Mouse (Mus musculus): ENCODE measurements around the gene Cdca7. TPM values are rescaled to one million over a fixed set of nuclear protein-coding genes. Genes with fewer than 3 reads are reported as not detected.
A peak's percentile ranks its signal among the peaks of the same experiment; 100 is the strongest.

Cdca7 gene
- polyA plus RNA-seq, 1 experiment from 2014 or later: 11.8 TPM

DNA sequence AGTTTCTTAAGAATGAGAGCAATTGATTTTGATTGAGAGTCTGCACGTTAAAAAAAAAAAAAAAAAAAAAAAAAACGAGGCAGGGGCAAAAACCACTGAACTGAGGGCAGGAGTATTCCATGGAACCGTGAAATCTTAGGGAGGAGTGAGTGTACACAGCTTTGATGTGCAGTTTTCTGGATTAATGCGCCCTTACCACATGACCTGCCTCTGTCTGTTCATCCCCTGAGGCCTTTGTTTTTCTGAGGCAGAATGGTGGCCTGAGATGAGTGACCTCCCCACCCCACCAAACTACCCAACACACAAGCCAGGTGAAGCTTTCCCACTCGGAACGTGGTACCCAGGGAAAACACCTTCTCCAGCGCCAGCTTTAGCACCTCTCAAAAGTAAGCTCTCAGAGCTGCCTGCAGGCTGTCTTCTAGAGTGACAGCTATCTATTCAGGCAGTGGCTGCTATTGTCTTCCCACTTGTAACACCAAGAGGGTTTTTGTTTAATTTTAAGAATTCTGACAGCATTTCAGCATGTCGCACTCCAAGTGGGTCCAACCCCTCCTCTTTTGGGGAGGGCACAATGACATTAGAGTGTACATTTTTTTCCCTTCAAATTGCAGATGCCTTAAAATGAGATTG is 23.9 kb downstream of the Cdca7 start:
- Histone ChIP-seq H3K27me3 (replicated peaks; ENCODE audit: insufficient read depth, low read length) (no peaks in the 10 kb centered on the region), H3K4me1 (ENCODE audit: insufficient read depth, low read depth, low read length) (no peaks in the 10 kb centered on the region), H3K4me2 (replicated peaks; ENCODE audit: low read depth, low read length) (no peak overlapping the region), H3K9me3 (ENCODE audit: low read length) (no peaks in the 10 kb centered on the region), H3K4me3 (ENCODE audit: low read depth, low read length) (no peak overlapping the region), H3K9ac (replicated peaks; ENCODE audit: low read depth) (no peak overlapping the region), H3K27ac (ENCODE audit: low read length) (no peak overlapping the region), H3K36me3 (ENCODE audit: insufficient read depth, low read length) (no peaks in the 10 kb centered on the region)
- TF ChIP-seq EP300 (IDR thresholded peaks at IDR 0.05) (no peak), CTCF (IDR thresholded peaks at IDR 0.05) (no peak)
- ATAC-seq: no peak
- DNase-seq (ENCODE audit: low spot score): no peak
- WGBS: 44% methylated on average over 7 of the region's 8 CpGs

DNA sequence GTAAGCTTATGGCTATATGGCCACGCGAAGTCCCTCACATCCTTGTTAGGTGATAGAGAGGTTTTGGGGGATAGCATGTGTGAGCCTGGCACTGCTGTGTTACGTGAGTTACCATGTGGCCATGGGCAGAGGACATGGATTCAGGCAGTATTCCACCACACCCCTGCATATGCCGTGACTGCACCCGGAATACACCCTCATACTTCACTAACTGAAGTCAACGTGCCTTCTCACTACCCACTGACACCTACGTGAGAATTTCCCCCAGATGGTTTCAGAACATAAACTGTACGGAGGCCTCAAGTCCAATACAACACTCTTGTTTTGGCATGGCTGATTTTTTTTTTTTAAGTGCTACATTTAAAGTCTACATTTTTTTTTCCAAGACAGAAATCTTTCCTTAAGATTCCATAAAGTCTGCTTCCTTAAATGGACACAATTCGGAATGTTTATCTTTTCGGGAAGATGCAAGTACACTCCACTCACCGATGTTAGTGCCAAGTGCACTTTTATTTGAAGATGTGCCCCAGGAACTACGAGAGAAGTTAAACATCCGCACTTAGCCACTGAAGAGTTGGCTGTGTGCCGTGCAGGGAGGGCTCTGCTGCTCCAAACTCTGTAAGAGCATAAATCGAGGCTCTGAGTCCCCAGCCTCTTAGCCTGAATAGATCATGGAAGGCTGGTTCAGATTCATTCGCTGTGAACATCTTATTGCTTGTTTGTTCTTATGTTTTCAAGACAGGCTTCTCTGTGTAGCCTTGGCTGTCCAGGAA is 26.3 kb downstream of the Cdca7 start:
- 35% methylated on average over 16 of the region's 16 CpGs for WGBS
- no peak overlapping the region for H3K4me3 ChIP-seq (ENCODE audit: low read depth, low read length)
- H3K27ac ChIP-seq (ENCODE audit: low read length): no peak overlapping the region
- TF ChIP-seq CTCF (IDR thresholded peaks at IDR 0.05) (no peak), EP300 (IDR thresholded peaks at IDR 0.05) (no peak; the same call in 1 of the 2 replicates)
- H3K4me1 ChIP-seq (ENCODE audit: insufficient read depth, low read depth, low read length): no peaks in the 10 kb centered on the region
- peak; percentile 42 for DNase-seq (ENCODE audit: low spot score)
- H3K4me2 ChIP-seq (replicated peaks; ENCODE audit: low read depth, low read length): no peak overlapping the region
- H3K9me3 ChIP-seq (ENCODE audit: low read length): no peaks in the 10 kb centered on the region
- H3K9ac ChIP-seq (replicated peaks; ENCODE audit: low read depth): no peak overlapping the region
- no peaks in the 10 kb centered on the region for H3K27me3 ChIP-seq (replicated peaks; ENCODE audit: insufficient read depth, low read length)
- peak; percentile 61 for ATAC-seq
- H3K36me3 ChIP-seq (ENCODE audit: insufficient read depth, low read length): no peaks in the 10 kb centered on the region

DNA sequence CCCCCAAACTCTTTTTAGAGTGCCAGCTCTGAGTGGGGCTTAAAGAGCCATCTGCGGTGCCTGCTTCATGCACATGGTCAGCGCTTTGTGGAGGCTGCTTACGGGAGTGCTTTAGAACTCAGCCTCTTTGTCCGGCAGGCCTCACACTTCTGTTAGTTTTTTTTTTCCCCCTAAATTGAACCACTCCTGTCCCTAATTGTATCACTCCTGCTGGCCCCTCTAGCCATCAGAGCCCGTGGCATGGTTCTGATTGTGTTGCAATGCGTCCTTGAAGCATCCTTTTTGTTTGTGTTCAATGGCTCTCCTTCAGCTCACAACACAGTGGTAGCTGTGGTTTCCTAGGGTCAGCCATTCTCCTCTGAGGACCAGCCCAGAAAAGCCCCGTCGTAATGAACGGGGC is 27.7 kb downstream of the Cdca7 start:
- Histone ChIP-seq H3K9ac (replicated peaks; ENCODE audit: low read depth) (no peak overlapping the region), H3K4me3 (ENCODE audit: low read depth, low read length) (no peak overlapping the region), H3K9me3 (ENCODE audit: low read length) (no peaks in the 10 kb centered on the region), H3K4me1 (ENCODE audit: insufficient read depth, low read depth, low read length) (no peaks in the 10 kb centered on the region; the same call in 1 of the 2 replicates), H3K36me3 (ENCODE audit: insufficient read depth, low read length) (no peaks in the 10 kb centered on the region), H3K27ac (ENCODE audit: low read length) (no peak overlapping the region), H3K27me3 (replicated peaks; ENCODE audit: insufficient read depth, low read length) (no peaks in the 10 kb centered on the region), H3K4me2 (replicated peaks; ENCODE audit: low read depth, low read length) (no peak overlapping the region)
- WGBS: 67% methylated on average over 9 of the region's 9 CpGs
- TF ChIP-seq EP300 (IDR thresholded peaks at IDR 0.05) (no peak), CTCF (IDR thresholded peaks at IDR 0.05) (no peak)
- ATAC-seq (no peak), DNase-seq (ENCODE audit: low spot score) (no peak)

DNA sequence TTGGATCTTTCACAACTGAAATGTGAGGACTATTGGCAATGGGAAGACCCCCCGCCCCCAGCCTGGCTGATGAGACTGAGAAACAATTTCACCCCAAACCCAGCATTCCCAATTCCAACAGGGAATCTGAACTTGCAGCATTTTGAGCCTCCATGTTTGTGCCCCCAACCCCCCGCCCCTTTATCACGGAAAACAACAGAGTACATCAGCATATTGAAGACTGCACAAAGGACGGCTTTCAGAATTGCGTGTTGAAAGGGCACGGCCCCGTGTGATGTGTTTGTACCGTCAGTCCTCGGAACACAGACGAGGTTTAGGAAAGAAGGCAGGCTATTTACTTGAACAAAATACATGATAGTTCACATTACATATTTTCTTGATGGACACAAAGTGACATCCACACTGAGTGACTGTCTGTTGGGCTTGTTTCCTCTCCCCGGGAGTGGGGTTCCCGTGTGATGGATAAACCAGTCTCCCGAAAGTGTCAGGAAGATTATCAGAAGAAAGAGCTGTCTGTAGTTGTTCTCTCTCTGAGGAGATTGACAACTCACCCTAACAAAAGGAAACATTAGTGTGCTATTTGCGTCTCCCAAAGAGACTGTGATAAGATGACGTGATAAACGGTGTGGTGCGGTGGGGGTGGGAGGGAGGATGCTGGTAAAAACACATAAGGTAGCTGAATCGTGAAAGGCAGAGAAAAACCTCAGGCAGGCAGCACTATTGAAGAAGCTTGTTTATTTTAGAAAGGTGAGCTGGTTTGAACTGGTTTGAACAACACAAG is 32.1 kb downstream of the Cdca7 start:
- TF ChIP-seq EP300 (IDR thresholded peaks at IDR 0.05): no peak
- TF ChIP-seq CTCF (IDR thresholded peaks at IDR 0.05): no peak
- H3K9me3 ChIP-seq (ENCODE audit: low read length): no peaks in the 10 kb centered on the region
- no peak overlapping the region for H3K4me3 ChIP-seq (ENCODE audit: low read depth, low read length)
- H3K4me1 ChIP-seq (ENCODE audit: insufficient read depth, low read depth, low read length): no peaks in the 10 kb centered on the region; the same call in 1 of the 2 replicates
- no peak overlapping the region for H3K27ac ChIP-seq (ENCODE audit: low read length)
- DNase-seq (ENCODE audit: low spot score) (no peak), ATAC-seq (no peak)
- no peak overlapping the region for H3K9ac ChIP-seq (replicated peaks; ENCODE audit: low read depth)
- no peak overlapping the region for H3K4me2 ChIP-seq (replicated peaks; ENCODE audit: low read depth, low read length)
- H3K27me3 ChIP-seq (replicated peaks; ENCODE audit: insufficient read depth, low read length): no peaks in the 10 kb centered on the region
- WGBS: 22% methylated on average over 18 of the region's 18 CpGs
- no peaks in the 10 kb centered on the region for H3K36me3 ChIP-seq (ENCODE audit: insufficient read depth, low read length)

GRCm38 (mm10) chr2:72508891-72509290 is 32.9 kb downstream of the Cdca7 start:
- Histone ChIP-seq H3K9ac (replicated peaks; ENCODE audit: low read depth) (no peak overlapping the region), H3K27ac (ENCODE audit: low read length) (no peak overlapping the region), H3K4me3 (ENCODE audit: low read depth, low read length) (no peak overlapping the region), H3K4me1 (ENCODE audit: insufficient read depth, low read depth, low read length) (no peaks in the 10 kb centered on the region; the same call in 1 of the 2 replicates), H3K4me2 (replicated peaks; ENCODE audit: low read depth, low read length) (no peak overlapping the region), H3K27me3 (replicated peaks; ENCODE audit: insufficient read depth, low read length) (no peaks in the 10 kb centered on the region), H3K9me3 (ENCODE audit: low read length) (no peaks in the 10 kb centered on the region), H3K36me3 (ENCODE audit: insufficient read depth, low read length) (no peaks in the 10 kb centered on the region)
- ATAC-seq (no peak), DNase-seq (ENCODE audit: low spot score) (no peak)
- WGBS: 87% methylated on average over 8 of the region's 8 CpGs
- TF ChIP-seq EP300 (IDR thresholded peaks at IDR 0.05) (no peak), CTCF (IDR thresholded peaks at IDR 0.05) (no peak)

GRCm38 (mm10) chr2:72515526-72515925 is 39.6 kb downstream of the Cdca7 start:
- Histone ChIP-seq H3K27ac (ENCODE audit: low read length) (no peak overlapping the region), H3K27me3 (replicated peaks; ENCODE audit: insufficient read depth, low read length) (no peaks in the 10 kb centered on the region), H3K9me3 (ENCODE audit: low read length) (no peaks in the 10 kb centered on the region), H3K4me2 (replicated peaks; ENCODE audit: low read depth, low read length) (no peak overlapping the region), H3K4me1 (ENCODE audit: insufficient read depth, low read depth, low read length) (no peaks in the 10 kb centered on the region), H3K9ac (replicated peaks; ENCODE audit: low read depth) (no peak overlapping the region), H3K36me3 (ENCODE audit: insufficient read depth, low read length) (no peaks in the 10 kb centered on the region), H3K4me3 (ENCODE audit: low read depth, low read length) (no peak overlapping the region)
- ATAC-seq: no peak
- DNase-seq (ENCODE audit: low spot score): no peak
- TF ChIP-seq CTCF (IDR thresholded peaks at IDR 0.05) (no peak), EP300 (IDR thresholded peaks at IDR 0.05) (no peak)
- WGBS: 66% methylated on average over 7 of the region's 7 CpGs
